Mouse (Mus musculus) forebrain, embryonic 12.5 days (tissue): ENCODE measurements around the gene Sez6l. TPM values are rescaled to one million over a fixed set of nuclear protein-coding genes. Genes with fewer than 3 reads are reported as not detected.
A peak's percentile ranks its signal among the peaks of the same experiment; 100 is the strongest.

ENCODE experiments used
- ATAC-seq: fragments of 200-750 bp; cut with Nextera tagmentation; 2 replicates; pipeline ENCODE4 v1.8.0; 2017; ENCODE audit warnings: moderate TSS enrichment; ENCODE audit not compliant: low FRiP score
- H3K27ac ChIP-seq: fragments of 300-500 bp; sonication (generic); 2 replicates; pipeline ENCODE4 v1.5.1; 2016; ENCODE audit warnings: mild to moderate bottlenecking
- H3K27me3 ChIP-seq: fragments of 300-500 bp; sonication (generic); 2 replicates; pipeline ENCODE4 v1.6.1; 2016; ENCODE audit warnings: mild to moderate bottlenecking
- H3K36me3 ChIP-seq: fragments of 300-500 bp; sonication (generic); replicated peaks from 2 replicates; pipeline ENCODE4 v1.6.1; 2016; ENCODE audit warnings: mild to moderate bottlenecking
- H3K4me1 ChIP-seq: fragments of 300-500 bp; sonication (generic); 2 replicates; pipeline ENCODE4 v1.6.1; 2016
- H3K4me2 ChIP-seq: fragments of 300-500 bp; sonication (generic); 2 replicates; pipeline ENCODE4 v1.6.1; 2016; ENCODE audit warnings: mild to moderate bottlenecking, moderate library complexity
- H3K4me3 ChIP-seq: fragments of 300-500 bp; sonication (generic); replicated peaks from 2 replicates; pipeline ENCODE4 v1.5.1; 2016; ENCODE audit warnings: mild to moderate bottlenecking
- H3K9ac ChIP-seq: fragments of 300-500 bp; sonication (generic); 2 replicates; pipeline ENCODE4 v1.6.1; 2016; ENCODE audit warnings: mild to moderate bottlenecking
- H3K9me3 ChIP-seq: fragments of 300-500 bp; sonication (generic); 2 replicates; pipeline ENCODE4 v1.6.1; 2016
- WGBS: fragments of 180-500 bp; shearing (Covaris S2); methylation state at CpG from one replicate; pipeline ENCODE4 v1.1.7; 2016; 5-methylcytosine and 5-hydroxymethylcytosine counted together
- polyA plus RNA-seq: library from polyadenylated mRNA; unstranded; fragments of >200 nt; fragmentation: Nextera tagmentation; extraction: Ambion mirVana; gene quantifications from 2 replicates; pipeline ENCODE4 v1.2.1, GENCODE M21; 2016

The Sez6l gene
- polyA plus RNA-seq, 1 experiment from 2014 or later, result 13.4 TPM

GRCm38 (mm10) chr5:112391002-112391401 lies 186.0 kb downstream of the Sez6l start:
- H3K4me2 ChIP-seq, result no peak overlapping the region
- no peak overlapping the region for H3K9ac ChIP-seq
- no peak overlapping the region for H3K27ac ChIP-seq
- no peak for ATAC-seq
- WGBS, result 68% methylated on average over 16 of the region's 16 CpGs
- peaks cover 41% of the 10 kb centered on the region for H3K4me1 ChIP-seq
- H3K36me3 ChIP-seq, result peaks cover 35% of the 10 kb centered on the region
- no peak overlapping the region for H3K4me3 ChIP-seq
- H3K27me3 ChIP-seq, result no peaks in the 10 kb centered on the region; the same call in 1 of the 2 replicates
- H3K9me3 ChIP-seq, result no peaks in the 10 kb centered on the region

GRCm38 (mm10) chr5:112389352-112389751 lies 187.6 kb downstream of the Sez6l start:
- Histone ChIP-seq H3K27me3 (no peaks in the 10 kb centered on the region; the same call in 1 of the 2 replicates), H3K4me1 (peaks cover 29% of the 10 kb centered on the region), H3K4me3 (no peak overlapping the region), H3K27ac (no peak overlapping the region), H3K9me3 (no peaks in the 10 kb centered on the region), H3K36me3 (peaks cover 48% of the 10 kb centered on the region), H3K9ac (no peak overlapping the region), H3K4me2 (no peak overlapping the region)
- 85% methylated on average over 9 of the region's 9 CpGs for WGBS
- no peak for ATAC-seq

- Histone ChIP-seq H3K9ac (no peak overlapping the region), H3K27ac (no peak overlapping the region), H3K36me3 (peaks cover 41% of the 10 kb centered on the region), H3K4me1 (peaks cover 9% of the 10 kb centered on the region), H3K4me3 (no peak overlapping the region), H3K4me2 (no peak overlapping the region), H3K27me3 (no peaks in the 10 kb centered on the region), H3K9me3 (no peaks in the 10 kb centered on the region)
- ATAC-seq, result no peak
- WGBS, result 82% methylated on average over 2 of the region's 2 CpGs
Observed at GRCm38 (mm10) chr5:112385973-112386372, 191.0 kb downstream of the Sez6l start.

GRCm38 (mm10) chr5:112384805-112385472 lies 192.0 kb downstream of the Sez6l start:
- peaks cover 39% of the 10 kb centered on the region for H3K36me3 ChIP-seq
- no peaks in the 10 kb centered on the region for H3K27me3 ChIP-seq
- no peaks in the 10 kb centered on the region for H3K9me3 ChIP-seq
- no peak overlapping the region for H3K9ac ChIP-seq
- no peak overlapping the region for H3K27ac ChIP-seq
- 90% methylated on average over 13 of the region's 13 CpGs for WGBS
- no peak for ATAC-seq
- H3K4me1 ChIP-seq, result peaks cover 7% of the 10 kb centered on the region
- no peak overlapping the region for H3K4me3 ChIP-seq
- no peak overlapping the region for H3K4me2 ChIP-seq

- WGBS, result 77% methylated on average over 17 of the region's 17 CpGs
- Histone ChIP-seq H3K9me3 (no peaks in the 10 kb centered on the region), H3K4me3 (no peak overlapping the region), H3K9ac (no peak overlapping the region), H3K27ac (no peak overlapping the region; the same call in 1 of the 2 replicates), H3K36me3 (peaks cover 52% of the 10 kb centered on the region), H3K4me1 (peaks cover 7% of the 10 kb centered on the region; the same call in 1 of the 2 replicates), H3K27me3 (no peaks in the 10 kb centered on the region), H3K4me2 (no peak overlapping the region)
- 0 out of 2 replicates have a peak, but pooled peaks have one; percentile 25 for ATAC-seq
Observed at GRCm38 (mm10) chr5:112382641-112383330, 194.2 kb downstream of the Sez6l start.

- Histone ChIP-seq H3K4me2 (no peak overlapping the region), H3K9me3 (no peaks in the 10 kb centered on the region), H3K27ac (peak overlapping the region; percentile 56; the same call in 1 of the 2 replicates), H3K4me1 (peaks cover 7% of the 10 kb centered on the region; the same call in 1 of the 2 replicates), H3K36me3 (peaks cover 46% of the 10 kb centered on the region), H3K4me3 (no peak overlapping the region), H3K27me3 (no peaks in the 10 kb centered on the region), H3K9ac (peak overlapping the region; percentile 3; the same call in 1 of the 2 replicates)
- 0 out of 2 replicates have a peak, but pooled peaks have one; percentile 36 for ATAC-seq
- 55% methylated on average over 9 of the region's 9 CpGs for WGBS
Observed at GRCm38 (mm10) chr5:112382042-112382441, 194.9 kb downstream of the Sez6l start.

GRCm38 (mm10) chr5:112381154-112381553 lies 195.8 kb downstream of the Sez6l start:
- peaks cover 44% of the 10 kb centered on the region for H3K36me3 ChIP-seq

GRCm38 (mm10) chr5:112378716-112379115 lies 198.3 kb downstream of the Sez6l start:
- H3K27ac ChIP-seq, result no peak overlapping the region
- 85% methylated on average over 6 of the region's 6 CpGs for WGBS
- H3K4me3 ChIP-seq, result no peak overlapping the region
- no peak overlapping the region for H3K4me2 ChIP-seq
- no peak overlapping the region for H3K9ac ChIP-seq
- peaks cover 52% of the 10 kb centered on the region for H3K36me3 ChIP-seq
- H3K9me3 ChIP-seq, result no peaks in the 10 kb centered on the region
- H3K4me1 ChIP-seq, result peaks cover 7% of the 10 kb centered on the region; the same call in 1 of the 2 replicates
- ATAC-seq, result no peak
- H3K27me3 ChIP-seq, result no peaks in the 10 kb centered on the region

More at GRCm38 (mm10) chr5:112381154-112381553, 195.8 kb downstream of the Sez6l start:
- Histone ChIP-seq H3K27me3 (no peaks in the 10 kb centered on the region), H3K4me1 (peaks cover 7% of the 10 kb centered on the region; the same call in 1 of the 2 replicates), H3K4me2 (no peak overlapping the region), H3K9me3 (no peaks in the 10 kb centered on the region), H3K27ac (no peak overlapping the region), H3K4me3 (no peak overlapping the region), H3K9ac (no peak overlapping the region)
- 91% methylated on average over 11 of the region's 11 CpGs for WGBS
- no peak for ATAC-seq

- H3K9me3 ChIP-seq, result no peaks in the 10 kb centered on the region
- no peak overlapping the region for H3K4me3 ChIP-seq
- H3K27me3 ChIP-seq, result no peaks in the 10 kb centered on the region
- no peak for ATAC-seq
- 95% methylated on average over 1 of the region's 1 CpGs for WGBS
- peaks cover 57% of the 10 kb centered on the region for H3K36me3 ChIP-seq
- H3K4me1 ChIP-seq, result peaks cover 18% of the 10 kb centered on the region
- no peak overlapping the region for H3K4me2 ChIP-seq
- no peak overlapping the region for H3K27ac ChIP-seq
- H3K9ac ChIP-seq, result no peak overlapping the region
Observed at GRCm38 (mm10) chr5:112377380-112377779, 199.6 kb downstream of the Sez6l start.

GRCm38 (mm10) chr5:112376111-112376510 lies 200.9 kb downstream of the Sez6l start:
- Histone ChIP-seq H3K4me2 (no peak overlapping the region), H3K36me3 (peaks cover 57% of the 10 kb centered on the region), H3K9me3 (no peaks in the 10 kb centered on the region), H3K4me3 (no peak overlapping the region), H3K27me3 (no peaks in the 10 kb centered on the region), H3K4me1 (peaks cover 24% of the 10 kb centered on the region), H3K27ac (no peak overlapping the region), H3K9ac (no peak overlapping the region)
- WGBS, result 96% methylated on average over 4 of the region's 4 CpGs
- ATAC-seq, result no peak

- H3K4me1 ChIP-seq, result peaks cover 36% of the 10 kb centered on the region
- H3K36me3 ChIP-seq, result peaks cover 72% of the 10 kb centered on the region
- H3K27me3 ChIP-seq, result no peaks in the 10 kb centered on the region
- H3K4me2 ChIP-seq, result peak overlapping the region; percentile 36
- H3K9me3 ChIP-seq, result no peaks in the 10 kb centered on the region
- ATAC-seq, result peak; percentile 90
- H3K4me3 ChIP-seq, result no peak overlapping the region
- 21% methylated on average over 7 of the region's 7 CpGs for WGBS
- peak overlapping the region; percentile 36 for H3K9ac ChIP-seq
- peak overlapping the region; percentile 94 for H3K27ac ChIP-seq
Observed at GRCm38 (mm10) chr5:112371933-112372332, 205.1 kb downstream of the Sez6l start.

GRCm38 (mm10) chr5:112370236-112370813 lies 206.7 kb downstream of the Sez6l start:
- Histone ChIP-seq H3K27me3 (no peaks in the 10 kb centered on the region), H3K9ac (no peak overlapping the region), H3K36me3 (peaks cover 70% of the 10 kb centered on the region), H3K4me3 (no peak overlapping the region), H3K4me2 (no peak overlapping the region), H3K27ac (0 out of 2 replicates have a peak overlapping the region, but pooled peaks have one; percentile 1), H3K9me3 (no peaks in the 10 kb centered on the region), H3K4me1 (peaks cover 36% of the 10 kb centered on the region)
- no peak for ATAC-seq
- WGBS, result 92% methylated on average over 12 of the region's 12 CpGs
